Mouse (Mus musculus): ENCODE measurements at regions not wholly inside any gene's neighbourhood (a gene's known extent, or its start where the extent isn't known, plus 50 kb on each side); places are given as distances from the start of the nearest gene placed in this dataset.

GRCm38 (mm10) chr1:77168316-77168715, 346.6 kb downstream of the Epha4 start:
- WGBS = 84% methylated on average over 4 of the region's 4 CpGs
- Histone ChIP-seq H3K9me3 (no peaks in the 10 kb centered on the region), H3K4me2 (no peak overlapping the region), H3K27me3 (no peaks in the 10 kb centered on the region), H3K4me3 (replicated peaks) (no peak overlapping the region), H3K4me1 (replicated peaks) (no peaks in the 10 kb centered on the region), H3K36me3 (no peaks in the 10 kb centered on the region), H3K27ac (no peak overlapping the region), H3K9ac (replicated peaks) (no peak overlapping the region)
- no peak for ATAC-seq (ENCODE audit: insufficient number of reproducible peaks, insufficient read depth, low FRiP score, low TSS enrichment, low read depth)

- H3K4me1 ChIP-seq (replicated peaks) = peaks cover 10% of the 10 kb centered on the region; the same call in 1 of the 2 replicates
- 73% methylated on average over 1 of the region's 1 CpGs for WGBS
- H3K27ac ChIP-seq = no peak overlapping the region
- no peaks in the 10 kb centered on the region for H3K9me3 ChIP-seq
- no peak overlapping the region for H3K4me2 ChIP-seq
- H3K4me3 ChIP-seq (replicated peaks) = no peak overlapping the region
- H3K9ac ChIP-seq (replicated peaks) = no peak overlapping the region
- no peaks in the 10 kb centered on the region for H3K36me3 ChIP-seq
- ATAC-seq (ENCODE audit: insufficient number of reproducible peaks, insufficient read depth, low FRiP score, low TSS enrichment, low read depth) = no peak
- no peaks in the 10 kb centered on the region for H3K27me3 ChIP-seq
Observed at GRCm38 (mm10) chr1:77172463-77172862, 342.4 kb downstream of the Epha4 start.

GRCm38 (mm10) chr1:77174801-77175200, 340.1 kb downstream of the Epha4 start:
- Histone ChIP-seq H3K9me3 (no peaks in the 10 kb centered on the region), H3K27ac (no peak overlapping the region), H3K27me3 (no peaks in the 10 kb centered on the region), H3K9ac (replicated peaks) (no peak overlapping the region), H3K4me2 (no peak overlapping the region), H3K36me3 (no peaks in the 10 kb centered on the region), H3K4me3 (replicated peaks) (no peak overlapping the region), H3K4me1 (replicated peaks) (peaks cover 10% of the 10 kb centered on the region; the same call in 1 of the 2 replicates)
- WGBS = 73% methylated on average over 4 of the region's 4 CpGs
- no peak for ATAC-seq (ENCODE audit: insufficient number of reproducible peaks, insufficient read depth, low FRiP score, low TSS enrichment, low read depth)

- peaks cover 10% of the 10 kb centered on the region; the same call in 1 of the 2 replicates for H3K4me1 ChIP-seq (replicated peaks)
- no peak overlapping the region for H3K27ac ChIP-seq
- H3K27me3 ChIP-seq = peaks cover 1% of the 10 kb centered on the region; the same call in 1 of the 2 replicates
- no peak overlapping the region for H3K4me2 ChIP-seq
- no peak for ATAC-seq (ENCODE audit: insufficient number of reproducible peaks, insufficient read depth, low FRiP score, low TSS enrichment, low read depth)
- H3K9me3 ChIP-seq = no peaks in the 10 kb centered on the region
- no peaks in the 10 kb centered on the region for H3K36me3 ChIP-seq
- H3K4me3 ChIP-seq (replicated peaks) = no peak overlapping the region
- H3K9ac ChIP-seq (replicated peaks) = no peak overlapping the region
- WGBS = 59% methylated on average over 3 of the region's 3 CpGs
Observed at GRCm38 (mm10) chr1:77175214-77175613, 339.7 kb downstream of the Epha4 start.

GRCm38 (mm10) chr1:77176516-77176915, 338.4 kb downstream of the Epha4 start:
- H3K4me2 ChIP-seq = no peak overlapping the region
- H3K9ac ChIP-seq (replicated peaks) = no peak overlapping the region
- no peak overlapping the region for H3K4me3 ChIP-seq (replicated peaks)
- 92% methylated on average over 2 of the region's 2 CpGs for WGBS
- H3K27ac ChIP-seq = no peak overlapping the region
- no peak for ATAC-seq (ENCODE audit: insufficient number of reproducible peaks, insufficient read depth, low FRiP score, low TSS enrichment, low read depth)
- H3K4me1 ChIP-seq (replicated peaks) = peaks cover 17% of the 10 kb centered on the region
- peaks cover 3% of the 10 kb centered on the region; the same call in 1 of the 2 replicates for H3K27me3 ChIP-seq
- no peaks in the 10 kb centered on the region for H3K36me3 ChIP-seq
- no peaks in the 10 kb centered on the region for H3K9me3 ChIP-seq

- Histone ChIP-seq H3K9me3 (no peaks in the 10 kb centered on the region), H3K27me3 (peaks cover 19% of the 10 kb centered on the region; the same call in 1 of the 2 replicates), H3K4me2 (no peak overlapping the region), H3K4me1 (replicated peaks) (peaks cover 17% of the 10 kb centered on the region), H3K9ac (replicated peaks) (no peak overlapping the region), H3K36me3 (no peaks in the 10 kb centered on the region), H3K4me3 (replicated peaks) (no peak overlapping the region), H3K27ac (no peak overlapping the region)
- 86% methylated on average over 2 of the region's 2 CpGs for WGBS
- no peak for ATAC-seq (ENCODE audit: insufficient number of reproducible peaks, insufficient read depth, low FRiP score, low TSS enrichment, low read depth)
Observed at GRCm38 (mm10) chr1:77183965-77184364, 330.9 kb downstream of the Epha4 start.

GRCm38 (mm10) chr1:77190141-77190540, 324.7 kb downstream of the Epha4 start:
- Histone ChIP-seq H3K4me2 (no peak overlapping the region), H3K4me3 (replicated peaks) (no peak overlapping the region), H3K9ac (replicated peaks) (no peak overlapping the region), H3K36me3 (no peaks in the 10 kb centered on the region), H3K27ac (no peak overlapping the region), H3K4me1 (replicated peaks) (0 out of 2 replicates have a peak, but pooled peaks cover 2% of the 10 kb centered on the region), H3K9me3 (no peaks in the 10 kb centered on the region), H3K27me3 (0 out of 2 replicates have a peak, but pooled peaks cover 8% of the 10 kb centered on the region)
- 18% methylated on average over 3 of the region's 3 CpGs for WGBS
- ATAC-seq (ENCODE audit: insufficient number of reproducible peaks, insufficient read depth, low FRiP score, low TSS enrichment, low read depth) = no peak

GRCm38 (mm10) chr1:77201321-77201917, 313.5 kb downstream of the Epha4 start:
- H3K27ac ChIP-seq = no peak overlapping the region
- H3K4me3 ChIP-seq (replicated peaks) = no peak overlapping the region
- no peaks in the 10 kb centered on the region for H3K36me3 ChIP-seq
- H3K4me1 ChIP-seq (replicated peaks) = peaks cover 6% of the 10 kb centered on the region
- 72% methylated on average over 3 of the region's 3 CpGs for WGBS
- no peaks in the 10 kb centered on the region for H3K27me3 ChIP-seq
- no peak for ATAC-seq (ENCODE audit: insufficient number of reproducible peaks, insufficient read depth, low FRiP score, low TSS enrichment, low read depth)
- peaks cover 9% of the 10 kb centered on the region for H3K9me3 ChIP-seq
- no peak overlapping the region for H3K4me2 ChIP-seq
- H3K9ac ChIP-seq (replicated peaks) = no peak overlapping the region

- no peaks in the 10 kb centered on the region for H3K36me3 ChIP-seq
- H3K4me1 ChIP-seq (replicated peaks) = peaks cover 6% of the 10 kb centered on the region
- WGBS = 59% methylated on average over 4 of the region's 4 CpGs
- no peak overlapping the region for H3K4me2 ChIP-seq
- ATAC-seq (ENCODE audit: insufficient number of reproducible peaks, insufficient read depth, low FRiP score, low TSS enrichment, low read depth) = no peak
- H3K27ac ChIP-seq = no peak overlapping the region
- no peaks in the 10 kb centered on the region for H3K27me3 ChIP-seq
- no peak overlapping the region for H3K4me3 ChIP-seq (replicated peaks)
- no peak overlapping the region for H3K9ac ChIP-seq (replicated peaks)
- H3K9me3 ChIP-seq = peaks cover 9% of the 10 kb centered on the region
Observed at GRCm38 (mm10) chr1:77202948-77203347, 311.9 kb downstream of the Epha4 start.

GRCm38 (mm10) chr1:77206535-77206934, 308.4 kb downstream of the Epha4 start:
- Histone ChIP-seq H3K36me3 (no peaks in the 10 kb centered on the region), H3K4me1 (replicated peaks) (peaks cover 6% of the 10 kb centered on the region), H3K4me3 (replicated peaks) (no peak overlapping the region), H3K27me3 (no peaks in the 10 kb centered on the region), H3K4me2 (no peak overlapping the region), H3K9ac (replicated peaks) (no peak overlapping the region), H3K9me3 (peaks cover 6% of the 10 kb centered on the region; the same call in 1 of the 2 replicates), H3K27ac (no peak overlapping the region)
- WGBS = 73% methylated on average over 1 of the region's 1 CpGs
- ATAC-seq (ENCODE audit: insufficient number of reproducible peaks, insufficient read depth, low FRiP score, low TSS enrichment, low read depth) = no peak

- 86% methylated on average over 3 of the region's 3 CpGs for whole genome bisulfite sequencing
- no peak overlapping the region for H3K4me3 ChIP-seq (replicated peaks)
- peaks cover 6% of the 10 kb centered on the region; the same call in 1 of the 2 replicates for H3K4me1 ChIP-seq (replicated peaks)
- no peaks in the 10 kb centered on the region for H3K36me3 ChIP-seq
- H3K4me2 ChIP-seq = no peak overlapping the region
- ATAC-seq (ENCODE audit: insufficient number of reproducible peaks, insufficient read depth, low FRiP score, low TSS enrichment, low read depth) = no peak
- H3K27me3 ChIP-seq = no peaks in the 10 kb centered on the region
- peaks cover 4% of the 10 kb centered on the region; the same call in 1 of the 2 replicates for H3K9me3 ChIP-seq
- H3K9ac ChIP-seq (replicated peaks) = no peak overlapping the region
- no peak overlapping the region for H3K27ac ChIP-seq
Observed at GRCm38 (mm10) chr1:77209395-77209794, 305.5 kb downstream of the Epha4 start.
